Mouse (Mus musculus) hindbrain, embryonic 10.5 days (tissue): ENCODE results near the gene Ybx2. TPM values are rescaled to one million over a fixed set of nuclear protein-coding genes. Genes with fewer than 3 reads are reported as not detected.
"Not testable (repeated sequence)": the region's sequence is repeated elsewhere in the genome, so short reads cannot be mapped to it uniquely, and the experiment has no call there.

Source experiments
- DNase-seq: peaks from one replicate; pipeline ENCODE4 v3.0.0-alpha.2; 2017; ENCODE audit warnings: low spot score
- H3K27ac ChIP-seq: fragments of 300-500 bp; sonication (generic); 2 replicates; pipeline ENCODE4 v1.5.1; 2016; ENCODE audit warnings: mild to moderate bottlenecking, moderate library complexity
- H3K27me3 ChIP-seq: fragments of 300-500 bp; sonication (generic); 2 replicates; pipeline ENCODE4 v1.6.1; 2016; ENCODE audit warnings: mild to moderate bottlenecking; ENCODE audit not compliant: poor library complexity, insufficient read depth, severe bottlenecking
- H3K36me3 ChIP-seq: fragments of 300-500 bp; sonication (generic); 2 replicates; pipeline ENCODE4 v1.6.1; 2016; ENCODE audit warnings: mild to moderate bottlenecking, moderate library complexity
- H3K4me1 ChIP-seq: fragments of 300-500 bp; sonication (generic); replicated peaks from 2 replicates; pipeline ENCODE4 v1.6.1; 2016; ENCODE audit warnings: mild to moderate bottlenecking
- H3K4me3 ChIP-seq: fragments of 300-500 bp; sonication (generic); 2 replicates; pipeline ENCODE4 v1.5.1; 2016; ENCODE audit warnings: mild to moderate bottlenecking, moderate library complexity
- H3K9me3 ChIP-seq: fragments of 300-500 bp; sonication (generic); 2 replicates; pipeline ENCODE4 v1.6.1; 2016; ENCODE audit warnings: mild to moderate bottlenecking, moderate library complexity
- WGBS: fragments of 180-500 bp; shearing (Covaris S2); methylation state at CpG from one replicate; pipeline ENCODE4 v1.1.7; 2016; 5-methylcytosine and 5-hydroxymethylcytosine counted together
- polyA plus RNA-seq: library from polyadenylated mRNA; unstranded; fragments of >200 nt; fragmentation: Nextera tagmentation; extraction: Ambion mirVana; gene quantifications from 2 replicates; pipeline ENCODE4 v1.2.1, GENCODE M21; 2016

Gene Ybx2
- polyA plus RNA-seq, 1 experiment from 2014 or later: 2.9 TPM

DNA sequence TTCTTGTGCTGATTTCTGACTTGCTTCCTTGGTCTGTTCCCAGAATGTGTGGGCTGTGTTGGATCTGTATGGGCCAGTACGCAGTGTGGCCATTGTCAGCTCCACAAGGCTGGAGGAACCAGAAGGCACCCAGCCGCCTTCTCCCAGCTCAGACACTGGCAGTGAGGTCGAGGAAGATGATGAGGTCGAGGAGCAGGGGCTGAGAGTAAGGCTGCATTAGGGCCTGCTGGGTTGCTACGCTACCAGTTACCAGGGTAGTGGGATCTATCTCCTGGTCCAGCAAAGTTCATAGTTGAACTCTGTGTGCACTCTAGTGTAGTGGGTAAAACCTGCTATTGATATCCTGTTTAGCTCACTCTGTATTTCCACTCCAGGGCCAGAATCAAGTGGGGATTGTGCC, 26.4 kb upstream of the Ybx2 start:
- H3K9me3 ChIP-seq: no peaks in the 10 kb centered on the region
- no peak for DNase-seq
- no peak overlapping the region for H3K27ac ChIP-seq
- WGBS: 91% methylated on average over 5 of the region's 5 CpGs
- peaks cover 95% of the 10 kb centered on the region for H3K36me3 ChIP-seq
- H3K27me3 ChIP-seq: no peaks in the 10 kb centered on the region
- H3K4me3 ChIP-seq: no peak overlapping the region
- peaks cover 13% of the 10 kb centered on the region for H3K4me1 ChIP-seq

DNA sequence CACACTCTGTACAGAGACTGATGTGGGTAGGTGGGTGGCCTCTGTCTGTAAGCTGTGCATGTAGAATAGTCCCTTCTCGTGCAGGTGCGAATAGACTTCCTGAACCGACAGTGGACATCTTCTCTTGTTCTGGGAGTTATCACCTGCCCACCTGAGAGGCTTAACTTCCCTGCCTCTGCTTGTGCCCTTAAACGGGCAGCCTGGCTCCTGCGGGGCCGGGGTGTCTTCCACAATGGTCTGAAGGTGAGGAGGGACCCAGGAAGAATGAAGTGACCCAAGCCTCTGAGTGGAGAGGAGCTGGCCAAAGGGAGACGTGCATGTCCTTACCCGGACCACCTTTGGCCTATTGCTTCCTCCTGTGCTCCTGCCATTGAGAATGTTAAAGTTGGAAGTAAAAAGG, 25.4 kb upstream of the Ybx2 start:
- no peak overlapping the region for H3K4me3 ChIP-seq

DNA sequence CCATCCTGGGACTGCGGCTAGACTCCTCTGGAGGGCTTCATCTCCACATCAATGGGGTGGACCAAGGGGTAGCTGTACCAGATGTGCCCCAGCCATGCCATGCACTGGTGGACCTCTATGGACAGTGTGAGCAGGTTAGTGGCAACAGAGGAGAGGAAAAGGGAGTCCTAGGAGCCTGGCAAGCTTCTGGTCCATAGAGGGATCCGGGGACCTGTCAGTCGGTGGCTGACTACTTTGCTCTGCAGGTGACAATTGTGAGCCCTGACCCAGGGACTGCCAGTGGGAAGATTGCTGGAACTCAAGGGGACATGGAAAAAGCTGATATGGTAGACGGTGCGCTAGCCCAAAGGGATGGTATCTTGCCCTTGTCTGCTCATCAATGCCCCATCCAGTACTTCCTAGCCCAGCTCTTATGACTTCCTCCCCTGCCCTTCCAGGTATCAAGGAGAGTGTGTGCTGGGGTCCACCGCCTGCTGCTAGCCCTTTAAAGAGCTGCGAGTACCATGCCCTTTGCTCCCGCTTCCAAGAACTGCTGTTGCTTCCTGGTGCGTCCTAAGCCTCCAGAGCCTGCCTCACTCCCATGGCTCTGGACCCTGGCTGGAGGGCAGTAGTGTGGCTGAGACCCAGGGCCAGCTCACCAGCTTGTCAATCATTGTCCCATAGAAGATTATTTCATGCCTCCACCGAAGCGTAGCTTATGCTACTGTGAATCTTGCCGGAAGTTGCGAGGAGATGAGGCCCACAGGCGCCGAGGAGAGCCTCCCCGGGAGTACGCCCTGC, 24.6 kb upstream of the Ybx2 start:
- Histone ChIP-seq H3K36me3 (peaks cover 90% of the 10 kb centered on the region), H3K27me3 (no peaks in the 10 kb centered on the region), H3K9me3 (no peaks in the 10 kb centered on the region), H3K4me1 (peaks cover 31% of the 10 kb centered on the region), H3K27ac (no peak overlapping the region), H3K4me3 (peak overlapping the region; percentile 7; the same call in 1 of the 2 replicates)
- DNase-seq: no peak
- WGBS: 93% methylated on average over 17 of the region's 17 CpGs

More for the DNA sequence above, 25.4 kb upstream of the Ybx2 start:
- Histone ChIP-seq H3K36me3 (peaks cover 90% of the 10 kb centered on the region), H3K27ac (no peak overlapping the region), H3K4me1 (peaks cover 23% of the 10 kb centered on the region), H3K27me3 (no peaks in the 10 kb centered on the region), H3K9me3 (no peaks in the 10 kb centered on the region)
- WGBS: 90% methylated on average over 8 of the region's 8 CpGs
- no peak for DNase-seq

DNA sequence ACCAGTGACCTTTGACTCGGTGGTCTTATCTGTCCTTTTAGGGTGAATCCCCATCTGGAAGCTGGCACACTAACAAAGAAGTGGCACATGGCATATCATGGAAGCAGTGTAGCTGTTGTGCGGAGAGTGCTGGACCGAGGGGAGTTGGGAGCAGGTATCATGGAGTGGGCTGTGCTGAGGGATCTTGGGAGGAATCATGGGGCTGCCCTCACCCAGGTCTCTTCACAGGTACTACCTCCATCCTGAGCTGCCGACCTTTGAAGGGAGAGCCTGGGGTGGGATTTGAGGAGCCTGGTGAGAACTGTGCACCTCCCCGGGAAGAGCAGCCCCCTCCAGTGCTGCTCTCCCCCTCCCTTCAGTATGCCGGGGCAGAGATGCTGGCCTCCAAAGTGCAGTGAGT, 23.9 kb upstream of the Ybx2 start:
- no peak overlapping the region for H3K27ac ChIP-seq
- peaks cover 90% of the 10 kb centered on the region for H3K36me3 ChIP-seq
- H3K4me1 ChIP-seq: peaks cover 37% of the 10 kb centered on the region
- H3K9me3 ChIP-seq: no peaks in the 10 kb centered on the region
- DNase-seq: no peak
- WGBS: 89% methylated on average over 6 of the region's 6 CpGs
- peak overlapping the region; percentile 7; the same call in 1 of the 2 replicates for H3K4me3 ChIP-seq
- no peaks in the 10 kb centered on the region for H3K27me3 ChIP-seq

DNA sequence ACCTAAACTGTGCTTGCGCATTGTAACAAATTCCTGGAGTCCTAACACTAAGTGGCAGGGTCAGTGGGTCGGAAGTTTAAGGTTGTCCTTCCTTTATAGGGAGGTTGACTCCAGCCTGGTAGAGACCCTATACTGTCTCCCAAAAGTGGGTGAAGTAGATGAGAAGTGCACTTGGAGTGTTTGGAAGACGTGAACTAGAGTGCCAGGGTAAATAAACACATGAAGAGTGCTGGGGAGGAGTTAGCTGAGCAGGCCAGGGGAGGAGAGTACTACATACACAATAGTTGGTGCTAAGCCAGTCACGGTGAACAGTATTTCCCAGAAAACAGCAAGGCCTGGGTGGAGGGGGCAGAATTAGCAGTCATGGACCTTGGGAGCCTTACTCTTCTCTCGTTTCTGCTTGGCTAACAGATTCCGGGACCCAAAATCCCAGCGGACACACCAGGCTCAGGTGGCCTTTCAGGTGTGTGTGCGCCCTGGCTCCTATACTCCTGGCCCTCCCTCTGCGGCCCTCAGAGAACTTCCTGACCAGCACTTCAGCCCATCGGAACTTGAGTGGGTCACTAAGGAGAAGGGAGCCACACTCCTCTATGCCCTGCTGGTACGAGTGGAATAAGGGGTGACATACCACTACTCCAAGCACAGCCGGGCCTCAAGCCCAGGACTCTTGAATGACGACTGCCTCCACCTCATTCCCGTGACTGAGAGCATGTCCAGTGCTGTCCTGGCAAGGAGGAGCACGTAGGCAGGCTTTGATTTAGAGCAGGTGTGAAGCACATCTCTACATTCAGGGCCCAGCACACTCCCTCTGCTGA, 22.7 kb upstream of the Ybx2 start:
- Histone ChIP-seq H3K27ac (peak overlapping the region; percentile 95), H3K9me3 (no peaks in the 10 kb centered on the region), H3K27me3 (no peaks in the 10 kb centered on the region), H3K4me1 (peaks cover 47% of the 10 kb centered on the region), H3K36me3 (peaks cover 90% of the 10 kb centered on the region), H3K4me3 (peak overlapping the region; percentile 99)
- WGBS: 79% methylated on average over 15 of the region's 15 CpGs
- DNase-seq: no peak

DNA sequence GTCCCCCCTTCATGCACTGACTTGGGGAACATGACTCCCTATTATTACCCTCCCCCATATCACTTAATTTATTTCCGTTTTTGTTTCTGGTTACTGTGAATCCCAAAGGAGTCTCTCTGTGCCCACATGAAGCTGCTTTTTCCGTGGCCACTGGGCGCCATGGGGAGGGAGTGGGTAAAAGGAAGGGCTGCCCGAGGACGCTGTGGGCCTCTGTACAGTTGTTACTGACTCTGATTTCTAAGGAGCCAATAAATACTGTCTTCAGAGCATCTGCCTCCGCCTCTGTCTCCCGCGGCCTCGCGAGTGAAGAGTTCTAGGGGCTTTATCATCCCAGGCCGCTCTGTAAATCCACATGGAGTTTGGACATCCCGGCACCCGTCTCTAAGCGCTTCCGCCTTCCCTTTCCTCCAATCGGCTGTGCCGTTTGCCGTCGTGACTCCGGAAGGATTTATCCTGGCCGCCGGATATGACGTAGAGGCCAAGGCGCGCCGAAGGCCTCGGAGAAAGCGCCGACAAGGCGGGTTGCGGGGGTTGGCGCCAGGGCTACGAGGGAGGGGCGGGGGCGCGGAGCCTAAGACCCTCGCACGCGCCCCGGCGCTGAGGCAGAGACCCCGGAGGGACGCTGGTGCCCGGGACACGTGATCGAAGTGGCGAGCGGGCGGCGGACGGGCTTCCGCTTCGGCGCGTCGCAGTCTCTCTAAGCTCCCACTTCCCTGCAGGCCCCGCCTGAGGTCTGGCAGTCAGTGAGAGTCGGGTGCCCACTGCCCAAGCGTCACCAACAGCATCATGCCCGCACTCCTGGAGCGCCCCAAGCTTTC, 21.8 kb upstream of the Ybx2 start, which contains the start of gene Gps2:
Gene Gps2 (plus strand): TSS at position 335 of the 818 bp plus-strand sequence.
- H3K27me3 ChIP-seq: no peaks in the 10 kb centered on the region
- H3K9me3 ChIP-seq: no peaks in the 10 kb centered on the region
- peak within 1 kb of the TSS; percentile 95 for H3K27ac ChIP-seq
- peaks cover 90% of the 10 kb centered on the region for H3K36me3 ChIP-seq
- peak within 1 kb of the TSS; percentile 99 for H3K4me3 ChIP-seq
- H3K4me1 ChIP-seq: peaks cover 52% of the 10 kb centered on the region
- WGBS: 2% methylated on average over 61 of the region's 61 CpGs
- peak; percentile 96 for DNase-seq

DNA sequence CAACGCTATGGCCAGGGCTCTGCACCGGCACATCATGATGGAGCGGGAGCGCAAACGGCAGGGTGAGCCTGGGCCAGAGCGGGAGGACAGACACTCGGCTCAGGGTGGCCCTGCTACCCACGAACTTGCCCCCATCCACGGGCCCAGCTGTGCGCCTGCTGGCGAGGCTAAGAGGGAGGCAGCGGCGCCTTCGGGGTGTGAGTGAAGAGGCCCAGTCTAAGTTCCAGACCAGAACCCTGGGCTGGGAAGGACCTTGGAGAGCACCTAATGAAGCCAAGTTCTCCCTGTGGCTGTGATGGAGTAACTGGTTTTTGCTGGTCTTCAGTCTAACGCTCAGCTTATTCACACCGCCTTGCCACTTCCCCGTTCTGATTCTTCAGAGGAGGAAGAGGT, 21.2 kb upstream of the Ybx2 start:
- Histone ChIP-seq H3K4me1 (peaks cover 58% of the 10 kb centered on the region), H3K36me3 (peaks cover 90% of the 10 kb centered on the region)
- WGBS: 4% methylated on average over 17 of the region's 17 CpGs

DNA sequence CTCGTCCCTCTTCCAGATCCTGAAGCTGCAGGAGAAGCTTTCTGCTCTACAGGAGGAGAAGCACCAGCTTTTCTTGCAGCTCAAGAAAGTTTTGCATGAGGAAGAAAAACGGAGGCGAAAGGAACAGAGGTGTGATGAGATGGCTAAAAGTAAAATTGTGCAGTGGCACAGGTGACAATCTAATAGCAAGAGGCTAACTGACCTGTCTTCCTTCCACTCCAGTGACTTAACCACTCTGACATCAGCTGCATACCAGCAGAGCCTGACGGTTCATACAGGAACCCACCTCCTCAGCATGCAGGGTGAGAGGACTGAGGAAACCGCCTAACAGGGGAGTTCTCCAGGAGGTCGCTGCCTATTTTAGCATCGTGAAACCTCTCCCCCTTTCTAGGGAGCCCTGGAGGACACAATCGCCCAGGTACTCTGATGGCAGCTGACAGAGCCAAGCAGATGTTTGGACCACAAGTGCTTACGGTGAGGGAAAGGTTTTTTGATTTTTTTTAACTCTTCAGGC, 20.6 kb upstream of the Ybx2 start:
- peaks cover 88% of the 10 kb centered on the region for H3K36me3 ChIP-seq
- H3K4me1 ChIP-seq: peaks cover 62% of the 10 kb centered on the region
- peak overlapping the region; percentile 95; the same call in 1 of the 2 replicates for H3K27ac ChIP-seq
- DNase-seq: no peak
- H3K27me3 ChIP-seq: no peaks in the 10 kb centered on the region
- whole genome bisulfite sequencing: 44% methylated on average over 9 of the region's 9 CpGs
- peak overlapping the region; percentile 99 for H3K4me3 ChIP-seq
- no peaks in the 10 kb centered on the region for H3K9me3 ChIP-seq

More for the DNA sequence above, 21.2 kb upstream of the Ybx2 start:
- H3K9me3 ChIP-seq: no peaks in the 10 kb centered on the region
- peak overlapping the region; percentile 95 for H3K27ac ChIP-seq
- no peaks in the 10 kb centered on the region for H3K27me3 ChIP-seq
- DNase-seq: no peak
- H3K4me3 ChIP-seq: peak overlapping the region; percentile 99

DNA sequence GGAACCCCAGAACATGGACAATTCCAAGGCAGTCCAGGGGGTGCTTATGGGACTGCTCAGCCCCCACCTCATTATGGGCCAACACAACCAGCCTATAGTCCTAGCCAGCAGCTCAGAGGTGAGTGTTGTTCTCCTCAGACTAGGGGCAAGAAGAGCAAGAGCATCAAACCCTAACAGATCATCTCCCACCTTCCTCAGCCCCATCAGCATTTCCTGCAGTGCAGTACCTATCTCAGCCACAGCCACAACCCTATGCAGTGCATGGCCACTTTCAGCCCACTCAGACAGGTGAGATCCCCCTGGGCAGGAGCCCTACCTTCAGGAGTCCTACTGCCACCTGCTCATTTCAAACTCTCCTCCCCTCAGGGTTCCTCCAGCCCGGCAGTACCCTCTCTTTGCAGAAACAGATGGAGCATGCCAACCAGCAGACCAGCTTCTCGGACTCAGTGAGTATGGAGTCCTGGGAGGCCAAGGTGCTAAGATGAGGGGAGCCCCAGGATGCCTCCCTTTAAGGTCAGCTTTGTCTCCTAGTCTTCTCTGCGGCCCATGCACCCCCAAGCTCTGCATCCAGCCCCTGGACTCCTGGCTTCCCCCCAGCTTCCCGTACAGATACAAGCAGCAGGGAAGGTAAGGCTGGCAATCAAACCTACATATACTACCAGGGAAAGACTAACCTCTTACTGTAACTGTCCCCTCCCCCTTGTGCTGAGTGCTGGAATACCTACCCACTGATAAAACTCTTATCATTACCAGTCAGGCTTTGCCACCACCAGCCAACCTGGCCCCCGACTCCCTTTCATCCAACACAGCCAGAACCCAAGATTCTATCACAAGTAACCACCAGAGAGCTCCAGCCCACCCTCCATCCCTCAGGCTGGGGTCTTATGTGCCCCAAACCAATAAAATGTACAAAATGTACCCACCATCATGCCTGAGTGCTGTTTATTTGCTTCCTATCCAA, 19.6 kb upstream of the Ybx2 start:
- Histone ChIP-seq H3K27me3 (no peaks in the 10 kb centered on the region), H3K4me1 (peaks cover 62% of the 10 kb centered on the region), H3K27ac (no peak overlapping the region; the same call in 1 of the 2 replicates), H3K9me3 (no peaks in the 10 kb centered on the region), H3K4me3 (peak overlapping the region; percentile 99), H3K36me3 (peaks cover 78% of the 10 kb centered on the region)
- 63% methylated on average over 5 of the region's 5 CpGs for WGBS
- DNase-seq: no peak

DNA sequence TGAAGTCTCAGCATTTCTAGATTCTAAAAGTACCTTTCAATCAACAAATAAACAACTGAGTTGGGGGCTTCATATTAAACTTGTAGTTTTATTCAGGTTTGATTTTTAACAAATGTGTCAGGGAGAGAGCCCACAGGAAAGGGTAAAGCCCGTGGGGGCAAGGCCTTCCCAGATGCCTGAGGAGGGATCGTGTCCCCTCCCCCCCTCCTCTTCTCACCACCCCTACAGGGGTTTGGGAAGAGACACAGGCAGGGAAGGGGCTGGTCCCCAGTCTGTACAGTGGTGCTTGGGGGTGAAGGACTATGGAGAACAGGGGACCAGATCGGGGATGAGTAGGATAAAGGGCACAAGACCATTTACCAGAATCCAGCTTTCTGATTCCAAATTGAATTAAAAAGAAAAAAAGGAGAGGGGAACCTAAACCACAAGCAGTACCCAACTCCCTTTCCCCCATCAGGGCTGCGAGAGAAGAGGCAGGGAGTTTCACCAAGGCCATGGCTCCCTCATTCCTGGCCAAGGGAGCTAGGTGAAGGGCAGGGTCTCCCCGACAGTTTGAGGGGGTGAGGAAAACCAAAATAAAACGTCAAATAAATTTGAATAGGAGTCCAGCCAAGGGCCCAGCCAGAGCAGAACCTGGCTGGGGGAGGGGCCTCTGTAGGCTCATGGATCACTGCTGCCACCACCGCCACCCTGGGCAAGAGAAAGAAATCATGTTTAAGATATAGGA, 18.8 kb upstream of the Ybx2 start:
- Histone ChIP-seq H3K4me3 (peak overlapping the region; percentile 99; the same call in 1 of the 2 replicates), H3K36me3 (peaks cover 69% of the 10 kb centered on the region), H3K4me1 (peaks cover 62% of the 10 kb centered on the region)
- H3K27me3 ChIP-seq, DNase-seq, H3K9me3 ChIP-seq, H3K27ac ChIP-seq: not testable (repeated sequence)
- 67% methylated on average over 7 of the region's 7 CpGs for WGBS

DNA sequence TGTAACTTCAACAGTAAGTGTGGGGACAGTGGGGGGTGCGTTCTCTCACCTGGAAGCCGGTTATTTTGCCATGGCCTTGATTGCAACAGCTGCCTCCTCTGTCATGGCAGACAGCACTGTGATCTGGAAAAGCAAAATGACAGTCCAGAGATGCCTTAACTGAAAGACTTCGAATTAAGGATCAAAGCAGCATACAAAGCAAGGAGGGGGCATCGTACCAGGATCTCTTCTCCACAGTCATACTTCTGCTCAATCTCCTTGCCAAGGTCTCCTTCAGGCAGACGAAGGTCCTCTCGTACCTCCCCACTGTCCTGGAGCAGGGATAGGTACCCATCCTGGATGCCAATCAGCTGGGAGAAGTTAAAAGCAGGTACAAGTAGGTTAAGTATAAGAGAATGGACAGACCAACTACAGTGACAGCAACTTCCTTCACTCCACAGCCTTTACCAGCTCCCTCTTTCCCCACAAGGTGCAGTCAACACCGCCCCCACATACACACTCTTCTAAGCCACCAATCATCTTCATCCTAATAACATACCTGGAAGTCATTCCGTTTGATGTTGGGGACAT, 18.1 kb upstream of the Ybx2 start:
- peaks cover 63% of the 10 kb centered on the region for H3K36me3 ChIP-seq
- peaks cover 65% of the 10 kb centered on the region for H3K4me1 ChIP-seq

More for the DNA sequence above, 18.1 kb upstream of the Ybx2 start:
- no peak overlapping the region for H3K27ac ChIP-seq
- H3K4me3 ChIP-seq: peak overlapping the region; percentile 23; the same call in 1 of the 2 replicates
- DNase-seq: no peak
- H3K27me3 ChIP-seq: no peaks in the 10 kb centered on the region
- 89% methylated on average over 8 of the region's 8 CpGs for WGBS
- H3K9me3 ChIP-seq: no peaks in the 10 kb centered on the region
